Mouse (Mus musculus): ENCODE measurements around the gene Meltf.
"Not testable (repeated sequence)": the region's sequence is repeated elsewhere in the genome, so short reads cannot be mapped to it uniquely, and the experiment has no call there.

The Meltf gene

DNA sequence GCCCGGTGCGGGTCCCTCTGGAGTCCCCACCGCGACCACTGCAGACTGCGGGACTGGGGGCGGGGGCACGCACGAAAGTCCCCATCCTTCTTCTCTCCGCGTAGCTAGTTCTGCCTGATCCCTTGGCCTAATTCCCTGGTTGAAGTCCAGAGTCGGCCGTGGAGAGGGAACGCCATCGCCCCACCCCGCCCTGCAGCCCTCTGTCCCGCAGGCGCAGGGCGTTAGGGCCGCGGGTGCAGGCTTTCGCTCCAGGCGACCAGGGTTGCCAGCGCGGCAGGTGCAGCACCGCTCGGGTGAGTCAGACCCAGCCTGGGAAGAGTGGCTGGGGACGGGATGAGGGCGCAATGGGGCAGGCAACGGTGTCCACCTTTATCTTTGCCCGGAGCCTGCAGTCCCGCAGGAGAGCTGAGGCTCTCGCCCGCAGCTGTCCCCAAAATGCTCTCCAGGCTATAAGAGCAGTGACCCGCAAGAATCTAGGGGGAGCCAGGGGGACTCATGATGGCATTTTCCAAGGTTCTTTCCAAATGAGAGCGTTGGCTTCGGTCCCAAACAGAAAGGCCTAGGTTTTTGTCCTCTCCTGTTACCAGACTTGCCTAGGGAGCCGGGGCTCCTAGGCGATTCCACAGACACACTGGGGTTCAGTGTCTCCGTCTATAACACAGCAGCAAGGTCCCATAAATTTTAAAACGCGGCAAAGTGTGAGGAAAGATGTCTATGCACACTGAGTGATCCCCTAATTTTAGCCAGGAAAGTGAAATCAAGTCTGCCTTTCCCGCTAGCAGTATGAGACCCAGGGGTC is 55.3 kb downstream of the Meltf start, which contains the start of gene Pigz:
Gene Pigz (plus strand): TSS at position 101 of the 799 bp plus-strand sequence.
- in situ Hi-C loops (cut with MboI, MseI): no loop called here

GRCm38 (mm10) chr16:31934550-31935010 is 56.0 kb downstream of the Meltf start:
- in situ Hi-C loops (cut with MboI, MseI): no loop called here

- in situ Hi-C loops (cut with MboI, MseI): no loop called here
These were observed 56.7 kb downstream of the Meltf start for GRCm38 (mm10) chr16:31935091-31935979.

GRCm38 (mm10) chr16:31936568-31936967 is 58.0 kb downstream of the Meltf start:
- in situ Hi-C loops (cut with MboI, MseI): no loop called here

- in situ Hi-C loops (cut with MboI, MseI): no loop called here
These were observed 60.2 kb downstream of the Meltf start for GRCm38 (mm10) chr16:31938856-31939255.

GRCm38 (mm10) chr16:31940586-31940985 is 62.0 kb downstream of the Meltf start:
- in situ Hi-C loops (cut with MboI, MseI): no loop called here

GRCm38 (mm10) chr16:31943980-31944379 is 65.4 kb downstream of the Meltf start:
- in situ Hi-C loops (cut with MboI, MseI): no loop called here

DNA sequence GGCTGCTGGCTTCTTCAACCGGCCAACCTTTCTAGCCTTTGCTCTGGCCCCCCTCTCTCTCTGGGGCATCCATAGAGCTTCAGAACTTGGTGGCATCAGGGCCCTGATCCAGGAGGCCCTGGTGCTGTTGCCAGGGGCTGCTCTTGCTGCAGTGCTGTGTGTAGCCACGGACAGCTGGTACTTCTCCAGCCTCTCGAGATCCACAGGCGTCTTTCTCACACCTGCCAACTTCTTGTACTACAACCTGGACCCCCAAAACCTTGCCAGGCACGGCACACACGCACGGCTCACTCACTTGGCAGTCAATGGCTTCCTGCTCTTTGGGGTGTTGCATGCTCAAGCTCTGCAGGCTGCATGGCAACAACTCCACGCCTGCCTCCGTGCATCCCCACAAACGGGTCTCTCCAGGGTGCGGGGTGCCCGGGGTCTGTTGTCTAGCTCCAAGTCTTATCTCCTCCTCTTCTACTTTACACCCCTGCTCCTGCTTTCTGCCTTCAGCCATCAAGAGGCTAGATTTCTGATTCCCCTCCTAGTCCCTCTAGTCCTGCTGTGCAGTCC is 66.2 kb downstream of the Meltf start:
- in situ Hi-C loops (cut with MboI, MseI): no loop called here

DNA sequence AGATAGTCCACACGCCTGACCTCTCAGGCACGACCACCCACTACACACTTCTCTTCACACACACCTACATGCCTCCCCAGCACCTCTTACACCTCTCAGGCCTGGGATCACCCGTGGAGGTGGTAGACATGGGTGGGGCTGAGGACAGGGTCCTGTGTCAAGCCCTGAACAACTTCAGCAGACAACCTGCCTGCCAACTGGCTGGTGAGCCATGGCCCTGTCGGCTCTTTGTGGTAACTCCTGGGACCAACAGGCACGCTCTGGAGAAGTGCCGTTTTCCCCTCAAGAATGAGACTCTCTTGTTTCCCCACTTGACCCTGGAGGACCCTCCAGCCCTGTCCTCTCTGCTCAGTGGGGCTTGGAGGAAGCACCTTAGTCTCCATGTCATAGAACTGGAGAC is 66.8 kb downstream of the Meltf start:
- in situ Hi-C loops (cut with MboI, MseI): no loop called here

- in situ Hi-C loops (cut with MboI, MseI): not testable (repeated sequence)
These were observed 67.4 kb downstream of the Meltf start for GRCm38 (mm10) chr16:31945986-31946385.

DNA sequence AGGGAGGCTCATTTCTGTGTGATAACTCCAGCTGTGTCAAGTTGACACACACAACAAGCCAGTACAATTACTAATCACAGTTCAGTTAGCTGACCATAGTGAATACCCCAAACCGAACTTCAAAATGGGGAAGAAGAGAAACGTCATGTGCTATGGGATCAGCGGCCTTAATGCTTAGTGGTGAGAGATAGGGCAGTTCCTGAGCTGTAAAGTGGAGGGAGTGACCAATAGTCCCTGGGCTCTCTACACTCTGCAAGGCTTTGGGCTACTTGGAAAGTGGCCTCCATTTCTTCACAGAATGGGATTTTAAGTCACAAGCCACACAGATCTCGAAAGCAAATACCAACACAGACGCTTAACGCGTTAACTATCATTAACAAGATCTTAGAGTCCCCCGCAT is 68.7 kb downstream of the Meltf start:
- in situ Hi-C loops (cut with MboI, MseI): no loop called here

DNA sequence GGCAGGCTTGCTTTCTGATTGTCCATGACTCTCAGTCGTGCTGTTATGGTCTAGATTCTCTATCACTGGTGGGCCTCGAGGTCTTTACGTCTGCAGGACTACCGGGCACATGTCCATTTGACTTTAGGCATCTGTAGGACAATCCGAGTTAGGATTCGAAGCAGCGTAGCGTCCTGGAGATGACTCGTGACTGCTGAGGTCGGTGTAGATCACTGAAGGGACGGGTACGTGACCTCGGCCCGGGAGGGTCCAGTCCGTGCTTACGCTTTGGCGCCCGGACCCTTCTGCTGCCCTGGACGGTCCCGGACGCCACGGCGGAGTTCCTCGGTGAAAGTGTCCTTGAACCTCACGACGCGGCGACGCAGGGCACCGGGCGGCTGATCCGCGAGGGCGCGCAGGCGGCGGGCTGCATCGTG is 69.3 kb downstream of the Meltf start:
- in situ Hi-C loops (cut with MboI, MseI): no loop called here

GRCm38 (mm10) chr16:31948345-31948774 is 69.8 kb downstream of the Meltf start, which contains the start of the genes 0610012G03Rik and Ncbp2:
Gene 0610012G03Rik (minus strand): TSS chr16:31948494.
Gene Ncbp2 (plus strand): TSS chr16:31948513.
- in situ Hi-C loops (cut with MboI, MseI): no loop called here
